Mouse (Mus musculus) hindbrain, embryonic 13.5 days (tissue): ENCODE measurements around the gene Chchd4. TPM values are rescaled to one million over a fixed set of nuclear protein-coding genes. Genes with fewer than 3 reads are reported as not detected.

Source experiments
- ATAC-seq: fragments of 200-750 bp; cut with Nextera tagmentation; 2 replicates; pipeline ENCODE4 v1.8.0; 2017; ENCODE audit warnings: moderate TSS enrichment; ENCODE audit not compliant: low FRiP score
- H3K27ac ChIP-seq: fragments of 300-500 bp; sonication (generic); 2 replicates; pipeline ENCODE4 v1.5.1; 2015; ENCODE audit warnings: inconsistent platforms, mild to moderate bottlenecking, moderate library complexity
- H3K27me3 ChIP-seq: fragments of 300-500 bp; sonication (generic); 2 replicates; pipeline ENCODE4 v1.6.1; 2015; ENCODE audit warnings: mild to moderate bottlenecking, inconsistent platforms
- H3K36me3 ChIP-seq: fragments of 300-500 bp; sonication (generic); 2 replicates; pipeline ENCODE4 v1.6.1; 2015; ENCODE audit warnings: mild to moderate bottlenecking, inconsistent platforms
- H3K4me1 ChIP-seq: fragments of 300-500 bp; sonication (generic); replicated peaks from 2 replicates; pipeline ENCODE4 v1.6.1; 2015; ENCODE audit warnings: inconsistent platforms
- H3K4me2 ChIP-seq: fragments of 300-500 bp; sonication (generic); 2 replicates; pipeline ENCODE4 v1.6.1; 2015; ENCODE audit warnings: inconsistent platforms, mild to moderate bottlenecking, moderate library complexity
- H3K4me3 ChIP-seq: fragments of 300-500 bp; sonication (generic); 2 replicates; pipeline ENCODE4 v1.5.1; 2015; ENCODE audit warnings: mild to moderate bottlenecking, inconsistent platforms
- H3K9ac ChIP-seq: fragments of 300-500 bp; sonication (generic); 2 replicates; pipeline ENCODE4 v1.6.1; 2015; ENCODE audit warnings: mild to moderate bottlenecking, inconsistent platforms
- H3K9me3 ChIP-seq: fragments of 300-500 bp; sonication (generic); 2 replicates; pipeline ENCODE4 v1.6.1; 2016; ENCODE audit warnings: inconsistent platforms
- WGBS: fragments of 180-500 bp; shearing (Covaris S2); methylation state at CpG from one replicate; pipeline ENCODE4 v1.1.7; 2015; 5-methylcytosine and 5-hydroxymethylcytosine counted together
- polyA plus RNA-seq: library from polyadenylated mRNA; unstranded; fragments of >200 nt; fragmentation: Nextera tagmentation; extraction: Ambion mirVana; gene quantifications from 2 replicates; pipeline ENCODE4 v1.2.1, GENCODE M21; 2015

The Chchd4 gene
- polyA plus RNA-seq, 1 experiment from 2014 or later, result 29.9 TPM

GRCm38 (mm10) chr6:91470712-91471111, 2.6 kb downstream of the Chchd4 start:
- 86% methylated on average over 2 of the region's 2 CpGs for WGBS
- H3K9ac ChIP-seq, result no peak overlapping the region
- no peak overlapping the region for H3K4me3 ChIP-seq
- H3K4me1 ChIP-seq, result peaks cover 30% of the 10 kb centered on the region
- no peak for ATAC-seq
- no peak overlapping the region for H3K4me2 ChIP-seq
- no peaks in the 10 kb centered on the region for H3K9me3 ChIP-seq
- H3K27ac ChIP-seq, result no peak overlapping the region
- H3K27me3 ChIP-seq, result no peaks in the 10 kb centered on the region
- peaks cover 25% of the 10 kb centered on the region for H3K36me3 ChIP-seq

- 78% methylated on average over 1 of the region's 1 CpGs for WGBS
- ATAC-seq, result no peak
- H3K27me3 ChIP-seq, result no peaks in the 10 kb centered on the region
- peaks cover 53% of the 10 kb centered on the region for H3K36me3 ChIP-seq
- no peak overlapping the region for H3K27ac ChIP-seq
- no peak overlapping the region for H3K9ac ChIP-seq
- no peak overlapping the region for H3K4me2 ChIP-seq
- H3K4me1 ChIP-seq, result peaks cover 6% of the 10 kb centered on the region
- no peak overlapping the region for H3K4me3 ChIP-seq
- H3K9me3 ChIP-seq, result no peaks in the 10 kb centered on the region
Observed at GRCm38 (mm10) chr6:91467106-91467505, 6.2 kb downstream of the Chchd4 start.

- Histone ChIP-seq H3K9me3 (no peaks in the 10 kb centered on the region), H3K27ac (no peak overlapping the region), H3K27me3 (no peaks in the 10 kb centered on the region), H3K4me2 (no peak overlapping the region), H3K36me3 (peaks cover 53% of the 10 kb centered on the region), H3K9ac (no peak overlapping the region), H3K4me3 (no peak overlapping the region), H3K4me1 (no peaks in the 10 kb centered on the region)
- no peak for ATAC-seq
- 94% methylated on average over 2 of the region's 2 CpGs for WGBS
Observed at GRCm38 (mm10) chr6:91465756-91466155, 7.6 kb downstream of the Chchd4 start.

- Histone ChIP-seq H3K27ac (no peak overlapping the region), H3K36me3 (peaks cover 18% of the 10 kb centered on the region), H3K9me3 (no peaks in the 10 kb centered on the region), H3K9ac (no peak overlapping the region), H3K4me2 (no peak overlapping the region), H3K4me1 (no peaks in the 10 kb centered on the region), H3K27me3 (no peaks in the 10 kb centered on the region), H3K4me3 (no peak overlapping the region)
- no peak for ATAC-seq
- 97% methylated on average over 1 of the region's 1 CpGs for WGBS
Observed at GRCm38 (mm10) chr6:91459471-91459870, 13.9 kb downstream of the Chchd4 start.

GRCm38 (mm10) chr6:91454546-91454945, 18.8 kb downstream of the Chchd4 start:
- Histone ChIP-seq H3K4me1 (no peaks in the 10 kb centered on the region), H3K27me3 (peaks cover 5% of the 10 kb centered on the region; the same call in 1 of the 2 replicates), H3K4me3 (no peak overlapping the region), H3K36me3 (no peaks in the 10 kb centered on the region), H3K4me2 (no peak overlapping the region), H3K27ac (no peak overlapping the region), H3K9ac (no peak overlapping the region), H3K9me3 (no peaks in the 10 kb centered on the region)
- WGBS, result 78% methylated on average over 5 of the region's 5 CpGs
- no peak for ATAC-seq

- peaks cover 17% of the 10 kb centered on the region for H3K27me3 ChIP-seq
- H3K27ac ChIP-seq, result no peak overlapping the region
- H3K36me3 ChIP-seq, result no peaks in the 10 kb centered on the region
- WGBS, result 54% methylated on average over 1 of the region's 1 CpGs
- ATAC-seq, result no peak
- H3K9me3 ChIP-seq, result no peaks in the 10 kb centered on the region
- H3K4me2 ChIP-seq, result no peak overlapping the region
- no peaks in the 10 kb centered on the region for H3K4me1 ChIP-seq
- H3K9ac ChIP-seq, result no peak overlapping the region
- no peak overlapping the region for H3K4me3 ChIP-seq
Observed at GRCm38 (mm10) chr6:91452056-91452455, 21.3 kb downstream of the Chchd4 start.

- WGBS, result 66% methylated on average over 3 of the region's 3 CpGs
Observed at GRCm38 (mm10) chr6:91449472-91450225, 23.7 kb downstream of the Chchd4 start.

GRCm38 (mm10) chr6:91445316-91445715, 28.0 kb downstream of the Chchd4 start:
- WGBS, result 84% methylated on average over 3 of the region's 3 CpGs
- Histone ChIP-seq H3K27me3 (peaks cover 19% of the 10 kb centered on the region), H3K4me2 (no peak overlapping the region), H3K4me3 (no peak overlapping the region), H3K36me3 (no peaks in the 10 kb centered on the region), H3K9ac (no peak overlapping the region), H3K4me1 (peaks cover 8% of the 10 kb centered on the region), H3K27ac (no peak overlapping the region), H3K9me3 (no peaks in the 10 kb centered on the region)
- no peak for ATAC-seq

More at GRCm38 (mm10) chr6:91449472-91450225, 23.7 kb downstream of the Chchd4 start:
- Histone ChIP-seq H3K4me1 (no peaks in the 10 kb centered on the region), H3K4me2 (no peak overlapping the region), H3K9me3 (no peaks in the 10 kb centered on the region), H3K4me3 (no peak overlapping the region), H3K36me3 (no peaks in the 10 kb centered on the region), H3K27me3 (peaks cover 19% of the 10 kb centered on the region), H3K9ac (no peak overlapping the region), H3K27ac (no peak overlapping the region)
- ATAC-seq, result no peak

- H3K4me3 ChIP-seq, result peak overlapping the region; percentile 58
- no peaks in the 10 kb centered on the region for H3K9me3 ChIP-seq
- peak overlapping the region; percentile 81 for H3K9ac ChIP-seq
- peak overlapping the region; percentile 95 for H3K4me2 ChIP-seq
- peak; percentile 76 for ATAC-seq
- peaks cover 8% of the 10 kb centered on the region for H3K4me1 ChIP-seq
- peaks cover 25% of the 10 kb centered on the region for H3K27me3 ChIP-seq
- H3K36me3 ChIP-seq, result no peaks in the 10 kb centered on the region
- peak overlapping the region; percentile 83 for H3K27ac ChIP-seq
- 3% methylated on average over 19 of the region's 19 CpGs for WGBS
Observed at GRCm38 (mm10) chr6:91441145-91441662, 32.1 kb downstream of the Chchd4 start.

- Histone ChIP-seq H3K36me3 (no peaks in the 10 kb centered on the region), H3K27ac (peak overlapping the region; percentile 83), H3K4me1 (peaks cover 8% of the 10 kb centered on the region), H3K9ac (peak overlapping the region; percentile 81), H3K27me3 (peaks cover 31% of the 10 kb centered on the region), H3K4me2 (peak overlapping the region; percentile 95), H3K4me3 (peak overlapping the region; percentile 58), H3K9me3 (no peaks in the 10 kb centered on the region)
- WGBS, result 2% methylated on average over 30 of the region's 30 CpGs
- ATAC-seq, result peak; percentile 96
Observed at GRCm38 (mm10) chr6:91440474-91441144, 32.7 kb downstream of the Chchd4 start.

- no peak overlapping the region for H3K4me3 ChIP-seq
- no peak overlapping the region for H3K27ac ChIP-seq
- H3K36me3 ChIP-seq, result no peaks in the 10 kb centered on the region
- no peak for ATAC-seq
- H3K4me2 ChIP-seq, result no peak overlapping the region
- H3K9me3 ChIP-seq, result no peaks in the 10 kb centered on the region
- no peak overlapping the region for H3K9ac ChIP-seq
- H3K27me3 ChIP-seq, result peaks cover 17% of the 10 kb centered on the region
- no peaks in the 10 kb centered on the region for H3K4me1 ChIP-seq
- WGBS, result 52% methylated on average over 4 of the region's 4 CpGs
Observed at GRCm38 (mm10) chr6:91424151-91424550, 49.2 kb downstream of the Chchd4 start.

- H3K36me3 ChIP-seq, result no peaks in the 10 kb centered on the region
- H3K27ac ChIP-seq, result no peak overlapping the region
- WGBS, result 69% methylated on average over 4 of the region's 4 CpGs
- no peak for ATAC-seq
- no peaks in the 10 kb centered on the region for H3K9me3 ChIP-seq
- H3K4me3 ChIP-seq, result no peak overlapping the region
- H3K27me3 ChIP-seq, result peaks cover 34% of the 10 kb centered on the region
- no peak overlapping the region for H3K4me2 ChIP-seq
- no peak overlapping the region for H3K9ac ChIP-seq
- H3K4me1 ChIP-seq, result no peaks in the 10 kb centered on the region
Observed at GRCm38 (mm10) chr6:91421629-91422028, 51.7 kb downstream of the Chchd4 start.
